Comparison of ENCODE assay signal across 22 mouse cellular contexts in the genomic region with DNA sequence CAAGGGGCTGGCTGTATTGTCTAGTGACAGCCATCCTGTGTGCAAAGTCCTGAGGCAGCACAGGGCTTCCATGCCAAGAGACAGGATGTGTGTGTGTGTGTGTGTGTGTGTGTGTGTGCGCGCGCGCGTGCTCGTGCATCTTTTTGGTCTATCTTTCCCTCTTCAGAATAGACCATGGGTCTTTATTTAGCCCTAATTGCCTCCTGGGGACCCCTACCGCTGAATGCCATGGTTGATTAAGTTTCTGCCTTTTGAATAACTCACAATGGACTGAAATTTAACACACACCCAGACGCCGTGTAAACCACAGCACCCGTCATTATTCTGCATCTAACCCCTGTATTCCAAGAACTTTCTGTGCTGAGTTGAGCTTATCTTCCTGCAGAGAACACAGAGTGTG.
DNase-seq lines count a peak whose midpoint lies in the region; ATAC-seq and TF ChIP-seq lines count a peak whose summit lies in the region.
"Had no signal": no experiment of that assay in that cellular context is flagged by ENCODE, and none has a peak within 500 bp of the region (broad histone marks: within the 10 kb centered on the region; RNA-seq: fewer than 3 reads in every experiment).

No protein-coding gene starts in this region.

- WGBS in hindbrain, embryonic 10.5 days: 44% methylated on average over 10 of the region's 10 CpGs
- 30% methylated on average over 10 of the region's 10 CpGs for WGBS in hindbrain, embryonic 16.5 days
- 27% methylated on average over 10 of the region's 10 CpGs for WGBS in forebrain, embryonic 12.5 days
- WGBS in hindbrain, embryonic 13.5 days: 48% methylated on average over 10 of the region's 10 CpGs

- H3K36me3 ChIP-seq in hindbrain, embryonic 10.5 days: no peaks in the 10 kb centered on the region
- H3K36me3 ChIP-seq in hindbrain, embryonic 16.5 days (ENCODE audit: control insufficient read depth, insufficient read depth, low read length): no peaks in the 10 kb centered on the region
- no peaks in the 10 kb centered on the region for H3K36me3 ChIP-seq in forebrain, embryonic 12.5 days (replicated peaks)
- H3K36me3 ChIP-seq in hindbrain, embryonic 13.5 days: no peaks in the 10 kb centered on the region
- H3K36me3 ChIP-seq: embryonic facial prominence, embryonic 13.5 days; intestine, embryonic 15.5 days; limb, embryonic 10.5 days; midbrain, embryonic 15.5 days had no signal

- H3K27ac ChIP-seq in hindbrain, embryonic 10.5 days: peak overlapping the region; percentile 63
- H3K27ac ChIP-seq in hindbrain, embryonic 16.5 days (ENCODE audit: low read depth, low read length): no peak overlapping the region
- H3K27ac ChIP-seq in forebrain, embryonic 12.5 days: peak overlapping the region; percentile 63
- 0 out of 2 replicates have a peak overlapping the region, but pooled peaks have one; percentile 52 for H3K27ac ChIP-seq in hindbrain, embryonic 13.5 days
- H3K27ac ChIP-seq: embryonic facial prominence, embryonic 13.5 days; gastrocnemius, adult 2 months; intestine, embryonic 15.5 days; limb, embryonic 10.5 days had no signal

- ATAC-seq in hindbrain, embryonic 16.5 days: no peak
- ATAC-seq in forebrain, embryonic 12.5 days (ENCODE audit: low FRiP score): peak; percentile 45; the same call in 1 of the 2 replicates
- ATAC-seq in hindbrain, embryonic 13.5 days (ENCODE audit: low FRiP score): no peak
- ATAC-seq: liver, postnatal 0 days; midbrain, embryonic 15.5 days had no signal

- DNase-seq in hindbrain, embryonic 10.5 days (ENCODE audit: low spot score): no peak
- peak; percentile 70 for DNase-seq in brain, embryonic 14.5 days (ENCODE audit: low read depth)
- DNase-seq in layer of hippocampus, postnatal 25 days (ENCODE audit: extremely low spot score in 1 of 2, low spot score in 1 of 2): no peak
- no peak for DNase-seq in spleen, postnatal 14 days (ENCODE audit: low spot score in 2 of 2)
- no peak for DNase-seq in gastrocnemius, postnatal 10 days
- DNase-seq: adrenal gland, adult 2 months; B cell, adult 2 months; cerebellum, adult 11 months; gastrocnemius, adult 2 months; heart, adult 18-20 months; heart, postnatal 4 days; layer of hippocampus, adult 9-11 months; liver, postnatal 0 days; lung, postnatal 10 days; thymus, postnatal 4 days had no signal

- H3K4me1 ChIP-seq in hindbrain, embryonic 10.5 days (replicated peaks): peaks cover 51% of the 10 kb centered on the region
- H3K4me1 ChIP-seq in hindbrain, embryonic 16.5 days (ENCODE audit: control insufficient read depth, insufficient read depth, low read depth, low read length): peaks cover 5% of the 10 kb centered on the region
- H3K4me1 ChIP-seq in forebrain, embryonic 12.5 days: peaks cover 30% of the 10 kb centered on the region
- peaks cover 36% of the 10 kb centered on the region for H3K4me1 ChIP-seq in hindbrain, embryonic 13.5 days (replicated peaks)
- H3K4me1 ChIP-seq: intestine, embryonic 15.5 days had no signal

- no peak for TF ChIP-seq POLR2A in brain, embryonic 14.5 days (IDR thresholded peaks at IDR 0.05; ENCODE audit: borderline replicate concordance, extremely low read depth, insufficient read depth, insufficient read length, poor library complexity, severe bottlenecking)

- H3K9ac ChIP-seq in hindbrain, embryonic 16.5 days (ENCODE audit: low read depth, low read length): no peak overlapping the region
- H3K9ac ChIP-seq in forebrain, embryonic 12.5 days: no peak overlapping the region
- peak overlapping the region; percentile 13; the same call in 1 of the 2 replicates for H3K9ac ChIP-seq in hindbrain, embryonic 13.5 days
- H3K9ac ChIP-seq: embryonic facial prominence, embryonic 13.5 days; intestine, embryonic 15.5 days; liver, postnatal 0 days; midbrain, embryonic 15.5 days had no signal

- H3K9me3 ChIP-seq in hindbrain, embryonic 10.5 days: no peaks in the 10 kb centered on the region
- no peaks in the 10 kb centered on the region for H3K9me3 ChIP-seq in hindbrain, embryonic 16.5 days (ENCODE audit: control insufficient read depth, low read length)
- H3K9me3 ChIP-seq in forebrain, embryonic 12.5 days: no peaks in the 10 kb centered on the region
- no peaks in the 10 kb centered on the region for H3K9me3 ChIP-seq in hindbrain, embryonic 13.5 days
- H3K9me3 ChIP-seq: embryonic facial prominence, embryonic 13.5 days; intestine, embryonic 15.5 days; limb, embryonic 10.5 days; midbrain, embryonic 15.5 days had no signal

- H3K4me3 ChIP-seq in hindbrain, embryonic 10.5 days: no peak overlapping the region
- H3K4me3 ChIP-seq in hindbrain, embryonic 16.5 days (ENCODE audit: low read length): no peak overlapping the region
- no peak overlapping the region for H3K4me3 ChIP-seq in forebrain, embryonic 12.5 days (replicated peaks)
- H3K4me3 ChIP-seq in hindbrain, embryonic 13.5 days: no peak overlapping the region
- H3K4me3 ChIP-seq: embryonic facial prominence, embryonic 13.5 days; gastrocnemius, adult 2 months; intestine, embryonic 15.5 days; limb, embryonic 10.5 days; midbrain, embryonic 15.5 days had no signal

- TF ChIP-seq CTCF in brain, embryonic 14.5 days (IDR thresholded peaks at IDR 0.05; ENCODE audit: borderline replicate concordance, extremely low read depth, insufficient read depth, insufficient read length): no peak

- H3K4me2 ChIP-seq in hindbrain, embryonic 16.5 days (ENCODE audit: low read length): no peak overlapping the region
- H3K4me2 ChIP-seq in forebrain, embryonic 12.5 days: peak overlapping the region; percentile 28; the same call in 1 of the 2 replicates
- H3K4me2 ChIP-seq in hindbrain, embryonic 13.5 days: no peak overlapping the region
- H3K4me2 ChIP-seq: embryonic facial prominence, embryonic 13.5 days; intestine, embryonic 15.5 days; midbrain, embryonic 15.5 days had no signal

- H3K27me3 ChIP-seq in hindbrain, embryonic 10.5 days (ENCODE audit: insufficient read depth, poor library complexity, severe bottlenecking): peaks cover 37% of the 10 kb centered on the region
- no peaks in the 10 kb centered on the region for H3K27me3 ChIP-seq in hindbrain, embryonic 16.5 days (replicated peaks; ENCODE audit: control insufficient read depth, insufficient read depth, low read length)
- H3K27me3 ChIP-seq in forebrain, embryonic 12.5 days: peaks cover 37% of the 10 kb centered on the region
- H3K27me3 ChIP-seq in hindbrain, embryonic 13.5 days: peaks cover 33% of the 10 kb centered on the region
- H3K27me3 ChIP-seq: embryonic facial prominence, embryonic 13.5 days; intestine, embryonic 15.5 days; midbrain, embryonic 15.5 days had no signal
